Mouse (Mus musculus): ENCODE measurements around the gene Mvb12b. TPM values are rescaled to one million over a fixed set of nuclear protein-coding genes. Genes with fewer than 3 reads are reported as not detected.

Gene Mvb12b
- total RNA-seq, 2 experiments from 2014 or later = 108 to 114 TPM

GRCm38 (mm10) chr2:33821677-33822607 lies 65.8 kb downstream of the Mvb12b start:
- intact Hi-C loops (cut with DNase I) = loop anchor here (5.0 to 10.0 kb wide), 2 partner anchors 140 to 813 kb away; no protein-coding TSS in a partner anchor
- peak; percentile 77 to 86 for DNase-seq (ENCODE audit: extremely low spot score in 1 of 2, low spot score in 2 of 2)

- intact Hi-C loops (cut with DNase I) = loop anchor here (5.0 to 10.0 kb wide), 2 partner anchors 142 to 814 kb away; no protein-coding TSS in a partner anchor
- no peak for DNase-seq (ENCODE audit: extremely low spot score in 1 of 2, low spot score in 2 of 2)
These were observed 67.3 kb downstream of the Mvb12b start for GRCm38 (mm10) chr2:33820450-33820849.

- intact Hi-C loops (cut with DNase I) = loop anchor here (5.0 to 10.0 kb wide), 2 partner anchors 142 to 815 kb away; no protein-coding TSS in a partner anchor
These were observed 67.7 kb downstream of the Mvb12b start for GRCm38 (mm10) chr2:33820037-33820436.

GRCm38 (mm10) chr2:33818385-33818784 lies 69.4 kb downstream of the Mvb12b start:
- DNase-seq (ENCODE audit: extremely low spot score in 1 of 2, low spot score in 2 of 2) = no peak
- intact Hi-C loops (cut with DNase I) = no loop called here

More at GRCm38 (mm10) chr2:33820037-33820436, 67.7 kb downstream of the Mvb12b start:
- no peak for DNase-seq (ENCODE audit: extremely low spot score in 1 of 2, low spot score in 2 of 2)

GRCm38 (mm10) chr2:33817663-33818346 lies 69.9 kb downstream of the Mvb12b start:
- intact Hi-C loops (cut with DNase I) = no loop called here
- DNase-seq (ENCODE audit: extremely low spot score in 1 of 2, low spot score in 2 of 2) = no peak

GRCm38 (mm10) chr2:33817080-33817479 lies 70.7 kb downstream of the Mvb12b start:
- intact Hi-C loops (cut with DNase I) = no loop called here
- DNase-seq (ENCODE audit: extremely low spot score in 1 of 2, low spot score in 2 of 2) = no peak

GRCm38 (mm10) chr2:33814581-33814980 lies 73.2 kb downstream of the Mvb12b start:
- intact Hi-C loops (cut with DNase I) = no loop called here

GRCm38 (mm10) chr2:33813501-33814240 lies 74.1 kb downstream of the Mvb12b start:
- intact Hi-C loops (cut with DNase I) = no loop called here
- DNase-seq (ENCODE audit: extremely low spot score in 1 of 2, low spot score in 2 of 2) = no peak

More at GRCm38 (mm10) chr2:33814581-33814980, 73.2 kb downstream of the Mvb12b start:
- no peak for DNase-seq (ENCODE audit: extremely low spot score in 1 of 2, low spot score in 2 of 2)

GRCm38 (mm10) chr2:33812980-33813379 lies 74.8 kb downstream of the Mvb12b start:
- intact Hi-C loops (cut with DNase I) = no loop called here
- no peak for DNase-seq (ENCODE audit: extremely low spot score in 1 of 2, low spot score in 2 of 2)

- intact Hi-C loops (cut with DNase I) = no loop called here
- DNase-seq (ENCODE audit: extremely low spot score in 1 of 2, low spot score in 2 of 2) = no peak
These were observed 76.3 kb downstream of the Mvb12b start for GRCm38 (mm10) chr2:33811349-33811890.

- DNase-seq (ENCODE audit: extremely low spot score in 1 of 2, low spot score in 2 of 2) = no peak
- intact Hi-C loops (cut with DNase I) = loop anchor here (5.0 kb wide), 1 partner anchor 47 kb away; no protein-coding TSS in a partner anchor
These were observed 78.7 kb downstream of the Mvb12b start for GRCm38 (mm10) chr2:33809081-33809480.

- DNase-seq (ENCODE audit: extremely low spot score in 1 of 2, low spot score in 2 of 2) = no peak
- intact Hi-C loops (cut with DNase I) = loop anchor here (5.0 kb wide), 1 partner anchor 46 kb away; no protein-coding TSS in a partner anchor
These were observed 79.7 kb downstream of the Mvb12b start for GRCm38 (mm10) chr2:33808032-33808431.

GRCm38 (mm10) chr2:33805640-33806039 lies 82.1 kb downstream of the Mvb12b start:
- no peak for DNase-seq (ENCODE audit: extremely low spot score in 1 of 2, low spot score in 2 of 2)
- intact Hi-C loops (cut with DNase I) = loop anchor here (5.0 kb wide), 1 partner anchor 43 kb away; no protein-coding TSS in a partner anchor

GRCm38 (mm10) chr2:33803717-33804214 lies 84.0 kb downstream of the Mvb12b start:
- no peak for DNase-seq (ENCODE audit: extremely low spot score in 1 of 2, low spot score in 2 of 2)
- intact Hi-C loops (cut with DNase I) = no loop called here

GRCm38 (mm10) chr2:33803083-33803615 lies 84.6 kb downstream of the Mvb12b start:
- DNase-seq (ENCODE audit: extremely low spot score in 1 of 2, low spot score in 2 of 2) = no peak
- intact Hi-C loops (cut with DNase I) = no loop called here

GRCm38 (mm10) chr2:33801760-33802159 lies 86.0 kb downstream of the Mvb12b start:
- DNase-seq (ENCODE audit: extremely low spot score in 1 of 2, low spot score in 2 of 2) = no peak
- intact Hi-C loops (cut with DNase I) = no loop called here

GRCm38 (mm10) chr2:33801336-33801735 lies 86.4 kb downstream of the Mvb12b start:
- intact Hi-C loops (cut with DNase I) = no loop called here
- no peak for DNase-seq (ENCODE audit: extremely low spot score in 1 of 2, low spot score in 2 of 2)

- no peak for DNase-seq (ENCODE audit: extremely low spot score in 1 of 2, low spot score in 2 of 2)
- intact Hi-C loops (cut with DNase I) = no loop called here
These were observed 87.5 kb downstream of the Mvb12b start for GRCm38 (mm10) chr2:33800221-33800620.
